Mouse (Mus musculus) adrenal gland, postnatal 4 days (tissue): ENCODE results near the gene Robo2. TPM values are rescaled to one million over a fixed set of nuclear protein-coding genes. Genes with fewer than 3 reads are reported as not detected.
"Not testable (repeated sequence)": the region's sequence is repeated elsewhere in the genome, so short reads cannot be mapped to it uniquely, and the experiment has no call there.

Experiments used
- DNase-seq, 2 experiments: peaks; one replicate each; pipeline ENCODE4 v3.0.0; 2021 to 2022; ENCODE audit warnings: low spot score in 2 of 2, mixed read lengths in 2 of 2
- total RNA-seq, 2 experiments: library from RNA; stranded (reverse); gene quantifications; 2 replicates each; pipeline ENCODE4 v1.2.3; 2021

The Robo2 gene
- total RNA-seq, 2 experiments from 2014 or later = 9.3 to 18.9 TPM

GRCm38 (mm10) chr16:74216879-74217415 lies 194.7 kb downstream of the Robo2 start:
- no peak for DNase-seq

- no peak for DNase-seq
Measured at GRCm38 (mm10) chr16:74215791-74216190, 195.8 kb downstream of the Robo2 start.

- no peak for DNase-seq
Measured at GRCm38 (mm10) chr16:74200705-74201104, 210.9 kb downstream of the Robo2 start.

- DNase-seq = no peak
Measured at GRCm38 (mm10) chr16:74200024-74200703, 211.5 kb downstream of the Robo2 start.

GRCm38 (mm10) chr16:74192979-74193554 lies 218.6 kb downstream of the Robo2 start:
- DNase-seq = no peak

- no peak for DNase-seq
Measured at GRCm38 (mm10) chr16:74191621-74192020, 220.0 kb downstream of the Robo2 start.

- no peak for DNase-seq
Measured at GRCm38 (mm10) chr16:74182509-74183113, 229.0 kb downstream of the Robo2 start.

GRCm38 (mm10) chr16:74172673-74173072 lies 239.0 kb downstream of the Robo2 start:
- no peak for DNase-seq

GRCm38 (mm10) chr16:74169642-74170041 lies 242.0 kb downstream of the Robo2 start:
- no peak for DNase-seq

- DNase-seq = no peak
Measured at GRCm38 (mm10) chr16:74169121-74169520, 242.5 kb downstream of the Robo2 start.

GRCm38 (mm10) chr16:74167832-74168231 lies 243.8 kb downstream of the Robo2 start:
- no peak for DNase-seq

- no peak for DNase-seq
Measured at GRCm38 (mm10) chr16:74162041-74162440, 249.6 kb downstream of the Robo2 start.

- DNase-seq = no peak
Measured at GRCm38 (mm10) chr16:74159189-74159588, 252.4 kb downstream of the Robo2 start.

GRCm38 (mm10) chr16:74136181-74136580 lies 275.4 kb downstream of the Robo2 start:
- DNase-seq = no peak

GRCm38 (mm10) chr16:74132833-74133232 lies 278.8 kb downstream of the Robo2 start:
- DNase-seq = no peak

GRCm38 (mm10) chr16:74131370-74131769 lies 280.3 kb downstream of the Robo2 start:
- no peak for DNase-seq

- DNase-seq = no peak
Measured at GRCm38 (mm10) chr16:74128443-74128983, 283.1 kb downstream of the Robo2 start.

- no peak for DNase-seq
Measured at GRCm38 (mm10) chr16:74113155-74113554, 298.5 kb downstream of the Robo2 start.

GRCm38 (mm10) chr16:74111101-74111500 lies 300.5 kb downstream of the Robo2 start:
- no peak for DNase-seq

- DNase-seq = not testable (repeated sequence)
Measured at GRCm38 (mm10) chr16:74104449-74104848, 307.2 kb downstream of the Robo2 start.

- no peak for DNase-seq
Measured at GRCm38 (mm10) chr16:74092997-74093801, 318.4 kb downstream of the Robo2 start.
